Mouse (Mus musculus) naive thymus-derived CD4-positive, alpha-beta T cell, adult 2 months (primary cell): Measurements from ENCODE around the gene Ccr4.

ENCODE experiments used
- DNase-seq: peaks from one replicate; pipeline ENCODE4 v3.0.0-alpha.2; 2011; ENCODE audit warnings: low read depth

Ccr4 gene

GRCm38 (mm10) chr9:114504816-114505215, at the start of gene Ccr4:
Gene Ccr4, minus strand, starts transcription at chr9:114504916.
- DNase-seq = no peak

DNA sequence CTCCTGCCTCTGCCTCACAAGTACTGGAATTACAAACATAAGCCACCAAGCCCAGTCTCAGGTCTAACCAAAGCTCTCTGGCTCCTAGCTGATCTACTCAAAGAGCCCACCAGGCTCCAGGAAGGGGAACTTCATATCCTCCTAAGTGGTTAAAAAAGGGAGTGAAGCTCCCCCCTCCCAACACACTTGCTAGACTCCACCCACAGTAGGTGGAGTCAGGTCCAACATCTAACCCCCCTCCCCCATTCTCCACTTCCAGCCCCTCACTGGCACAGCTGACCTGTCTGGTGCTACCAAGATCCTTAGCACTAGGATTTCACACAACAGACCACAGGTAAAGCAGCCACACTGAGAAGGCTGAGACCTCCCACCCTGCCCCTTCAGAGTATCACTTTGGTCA, 49.1 kb upstream of the Ccr4 start:
- DNase-seq = no peak

DNA sequence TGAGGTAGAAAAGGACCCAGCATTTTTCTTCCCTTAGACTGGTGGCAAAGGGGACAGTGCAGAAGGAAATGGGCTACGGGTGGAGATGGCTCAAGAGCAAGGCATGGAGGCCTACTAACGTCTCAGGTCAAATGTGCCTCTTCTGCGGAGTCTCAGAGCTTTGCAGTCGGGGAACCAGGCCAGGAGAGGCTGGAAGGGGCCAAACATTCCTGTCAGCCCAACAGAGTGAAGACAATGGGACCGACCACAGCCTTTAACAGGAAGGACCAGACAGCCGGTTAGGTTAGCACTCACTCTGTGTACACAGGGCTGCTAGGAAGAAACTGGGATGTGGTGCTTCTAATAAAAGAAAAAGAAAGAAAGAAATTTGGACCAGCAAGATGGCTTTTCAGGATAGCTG, 45.3 kb upstream of the Ccr4 start:
- DNase-seq = no peak

GRCm38 (mm10) chr9:114549117-114549516, 44.4 kb upstream of the Ccr4 start:
- no peak for DNase-seq

GRCm38 (mm10) chr9:114548496-114548895, 43.8 kb upstream of the Ccr4 start:
- DNase-seq = no peak

- DNase-seq = peak; percentile 40
These were observed 42.9 kb upstream of the Ccr4 start for GRCm38 (mm10) chr9:114547643-114548077.

DNA sequence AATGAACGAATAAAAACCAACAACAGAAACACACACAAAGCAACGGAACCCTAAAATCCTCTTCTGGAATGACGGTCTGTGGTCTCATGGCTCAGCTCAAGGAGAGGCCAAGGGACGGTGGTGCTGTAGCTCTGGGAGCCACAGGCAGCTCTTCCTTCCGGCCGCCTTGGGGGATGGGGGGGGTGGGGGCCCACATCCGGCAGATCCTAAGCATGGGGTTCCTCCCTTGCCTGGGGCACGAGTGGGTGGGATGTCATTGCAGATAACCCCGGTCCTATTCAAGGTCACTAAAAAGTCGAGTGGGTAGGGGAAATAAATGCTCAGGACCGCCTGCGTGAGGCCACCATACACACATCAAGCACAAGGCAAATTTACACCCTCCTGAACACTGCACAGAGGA, 42.0 kb upstream of the Ccr4 start:
- DNase-seq = peak; percentile 70

DNA sequence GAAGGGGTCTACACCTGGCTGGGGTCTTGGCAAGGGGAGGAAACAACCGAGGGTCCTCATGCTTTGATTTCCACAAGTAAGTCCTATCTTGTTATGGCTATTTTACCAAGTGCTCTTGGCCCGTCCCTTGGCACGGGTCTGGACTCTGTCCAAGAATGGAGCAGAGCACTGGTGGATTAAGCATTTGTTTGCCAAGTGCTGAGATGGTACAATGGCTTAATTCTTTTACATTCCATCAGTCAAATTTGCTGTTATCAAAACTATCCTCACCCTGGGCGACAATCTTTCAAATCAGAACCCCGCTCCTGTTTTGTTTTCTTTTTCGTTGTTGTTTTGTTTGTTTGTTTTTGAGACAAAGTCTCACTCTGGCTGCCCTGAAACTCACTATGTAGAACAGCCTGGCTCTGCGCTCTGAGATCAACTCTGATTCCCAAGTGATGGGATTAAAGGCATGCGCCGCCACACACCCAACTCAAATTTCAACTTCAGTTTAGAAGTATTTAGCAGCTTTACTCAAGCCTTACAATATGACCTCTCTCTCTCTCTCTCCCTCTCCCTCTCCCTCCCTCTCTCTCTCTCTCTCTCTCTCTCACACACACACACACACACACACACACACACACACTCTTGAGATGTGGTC, 40.2 kb upstream of the Ccr4 start:
- no peak for DNase-seq

- no peak for DNase-seq
These were observed 39.4 kb upstream of the Ccr4 start for GRCm38 (mm10) chr9:114543882-114544753.

- DNase-seq = no peak
These were observed 36.6 kb upstream of the Ccr4 start for GRCm38 (mm10) chr9:114541279-114541741.

- no peak for DNase-seq
These were observed 34.4 kb upstream of the Ccr4 start for GRCm38 (mm10) chr9:114538996-114539563.

GRCm38 (mm10) chr9:114536628-114537027, 31.9 kb upstream of the Ccr4 start:
- no peak for DNase-seq

DNA sequence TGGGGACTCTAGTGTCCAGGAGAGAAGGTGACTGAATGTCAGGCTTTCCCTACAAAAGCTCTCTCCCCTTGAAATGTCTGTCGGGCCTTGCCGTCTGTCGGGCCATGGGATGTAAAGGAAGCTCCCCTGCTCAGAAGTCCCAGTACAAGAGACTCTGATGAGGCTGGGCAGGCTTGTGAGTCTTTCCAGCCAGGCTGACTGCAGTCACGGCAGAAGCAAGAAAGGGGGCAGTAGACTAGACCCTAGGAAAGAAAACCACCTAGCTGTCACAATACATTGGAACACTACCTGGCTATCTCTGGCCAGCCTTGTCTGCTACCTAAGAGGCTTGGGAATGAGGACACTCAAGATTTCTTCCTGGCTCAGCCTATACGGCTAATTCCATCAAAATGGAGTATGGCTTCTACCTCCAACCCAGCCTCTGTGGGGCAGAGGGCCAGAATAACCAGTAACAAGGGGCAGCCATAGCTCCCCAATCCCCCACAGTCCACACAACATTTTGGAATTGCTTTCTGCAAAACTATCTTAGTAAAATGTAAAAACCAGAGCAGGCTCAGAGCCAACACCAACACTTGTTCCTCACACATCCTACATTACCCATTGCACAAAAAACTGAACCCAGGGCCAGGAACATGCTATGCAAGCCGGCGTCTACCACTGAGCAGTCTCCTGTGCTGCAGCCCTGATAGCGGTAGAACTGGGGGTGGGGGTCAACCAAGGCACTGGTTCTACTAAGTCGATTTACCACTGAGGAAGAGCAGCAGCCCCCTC, 30.2 kb upstream of the Ccr4 start:
- DNase-seq = no peak

DNA sequence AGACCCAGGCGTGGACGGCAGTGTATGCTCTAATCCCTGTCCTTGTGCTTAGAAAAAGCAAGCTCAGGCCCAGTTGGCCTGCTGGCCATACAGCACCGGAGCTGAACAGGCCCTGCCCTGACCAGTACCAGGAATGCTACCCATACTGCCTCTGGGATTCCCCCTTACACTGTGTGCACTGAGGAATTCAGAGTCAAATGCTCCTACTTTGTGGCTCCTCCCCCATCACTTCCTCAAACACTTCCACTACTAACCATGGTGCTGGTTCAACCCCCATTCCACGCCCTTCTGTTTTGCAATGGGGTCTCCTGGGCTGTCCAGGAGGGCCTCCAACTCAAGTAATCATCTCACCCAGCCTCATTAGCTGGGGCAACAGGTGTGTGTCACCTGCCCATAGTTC, 29.1 kb upstream of the Ccr4 start:
- no peak for DNase-seq

DNA sequence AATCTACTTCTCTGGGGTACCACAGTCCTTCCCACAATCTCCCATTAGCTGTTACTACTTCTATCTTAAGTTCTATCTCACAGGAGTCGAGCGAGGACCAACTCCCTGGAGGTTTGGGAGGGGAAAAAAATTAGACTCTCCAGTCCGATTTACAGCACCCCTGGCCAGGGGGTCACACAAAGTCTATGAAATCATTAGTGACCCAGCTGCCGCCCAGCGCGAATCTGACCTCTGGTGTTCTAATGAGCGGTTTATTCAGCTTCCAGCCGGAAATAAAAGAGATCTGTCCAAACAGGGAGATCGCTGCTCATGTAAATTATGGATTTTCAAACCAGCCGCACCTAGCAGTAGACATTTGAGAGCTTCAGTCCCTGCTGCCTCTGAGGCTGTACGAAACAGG, 26.6 kb upstream of the Ccr4 start:
- no peak for DNase-seq

GRCm38 (mm10) chr9:114528680-114529048, 23.9 kb upstream of the Ccr4 start:
- no peak for DNase-seq

GRCm38 (mm10) chr9:114527992-114528679, 23.4 kb upstream of the Ccr4 start:
- DNase-seq = no peak

DNA sequence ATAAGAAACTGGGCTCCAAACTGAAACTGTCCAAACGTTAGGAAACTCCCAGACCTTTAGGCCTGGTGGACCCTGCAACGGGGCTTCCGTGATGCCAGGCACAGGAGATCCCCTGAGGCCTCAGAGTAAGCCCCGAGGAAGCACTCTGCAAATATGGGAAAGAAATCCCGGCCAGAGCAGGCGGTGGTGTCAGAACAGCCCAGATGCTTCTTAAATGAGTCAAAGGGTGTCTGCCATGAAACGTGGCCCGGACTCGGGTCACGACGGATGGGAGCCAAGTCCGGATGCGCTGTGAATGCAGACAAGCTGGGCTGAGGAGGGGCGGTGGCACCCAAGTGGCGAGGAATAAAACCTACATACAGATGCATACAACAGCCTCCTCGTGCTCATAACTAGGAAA, 22.4 kb upstream of the Ccr4 start:
- peak; percentile 71 for DNase-seq

DNA sequence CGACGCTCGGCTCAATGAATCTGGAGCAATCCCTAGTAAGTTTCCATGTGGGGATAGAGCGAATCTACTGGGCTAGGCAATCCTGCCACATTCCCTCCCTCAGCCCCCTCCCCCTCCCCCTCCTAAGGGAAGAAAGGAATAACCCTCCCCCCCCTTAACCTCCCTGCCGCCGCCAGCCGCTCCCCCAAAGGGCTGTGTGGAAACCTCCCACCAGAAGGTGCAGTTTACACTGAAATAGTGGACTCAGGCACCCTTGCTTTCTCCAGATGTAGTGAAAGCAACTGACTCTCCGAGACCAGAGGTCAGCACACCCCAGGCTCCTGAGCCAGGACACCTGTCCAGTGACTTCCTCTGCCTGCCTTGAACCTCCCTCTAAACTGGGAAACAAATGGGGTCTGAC, 21.9 kb upstream of the Ccr4 start:
- DNase-seq = no peak

GRCm38 (mm10) chr9:114525891-114526290, 21.2 kb upstream of the Ccr4 start:
- no peak for DNase-seq

GRCm38 (mm10) chr9:114525073-114525633, 20.4 kb upstream of the Ccr4 start:
- no peak for DNase-seq
